21 mouse cellular contexts compared by ENCODE assay signal in genomic region chr13:30398852-30399251, GRCm38 (mm10).
DNase-seq lines count a peak whose midpoint lies in the region; ATAC-seq and TF ChIP-seq lines count a peak whose summit lies in the region.
"Had no signal": no experiment of that assay in that cellular context is flagged by ENCODE, and none has a peak within 500 bp of the region (broad histone marks: within the 10 kb centered on the region; RNA-seq: fewer than 3 reads in every experiment).

No protein-coding gene starts in this region.

- H3K9me3 ChIP-seq in midbrain, postnatal 0 days (ENCODE audit: low read length), result no peaks in the 10 kb centered on the region
- H3K9me3 ChIP-seq: embryonic facial prominence, embryonic 10.5 days; embryonic facial prominence, embryonic 12.5 days; forebrain, embryonic 10.5 days; forebrain, embryonic 12.5 days had no signal

- H3K79me2 ChIP-seq in C2C12 (ENCODE audit: control insufficient read depth, insufficient read depth), result no peaks in the 10 kb centered on the region
- no peaks in the 10 kb centered on the region for H3K79me2 ChIP-seq in myocyte (ENCODE audit: control insufficient read depth, insufficient read depth)

- ATAC-seq in Patski, result peak; percentile 63
- ATAC-seq in midbrain, postnatal 0 days (ENCODE audit: low FRiP score), result no peak
- ATAC-seq: forebrain, embryonic 14.5 days; forebrain, embryonic 16.5 days had no signal

- TF ChIP-seq CTCF in C2C12 (IDR thresholded peaks at IDR 0.05; ENCODE audit: control insufficient read depth, insufficient read depth, insufficient read length) (no peak), Patski (IDR thresholded peaks at IDR 0.05) (peak; percentile 39)
- no peak for TF ChIP-seq CTCF in gastrocnemius, adult 2 months (IDR thresholded peaks at IDR 0.05)
- no peak for TF ChIP-seq CTCF in midbrain, postnatal 0 days (IDR thresholded peaks at IDR 0.05)

- no peak for TF ChIP-seq POLR2A in myocyte (IDR thresholded peaks at IDR 0.05; ENCODE audit: insufficient read length, low read depth)

- DNase-seq in Patski (ENCODE audit: low read depth, low spot score), result peak; percentile 72
- no peak for DNase-seq in gastrocnemius, adult 2 months
- DNase-seq in midbrain, postnatal 0 days (ENCODE audit: low spot score), result no peak
- no peak for DNase-seq in cerebellum, postnatal 10 days
- DNase-seq: adrenal gland, adult 2 months; adrenal gland, postnatal 10 days; adrenal gland, postnatal 25 days; B cell, adult 2 months; cerebellum, adult 11 months; cerebellum, adult 18-20 months; cerebellum, adult 8-10 months; cerebellum, adult 9-11 months; cerebellum, postnatal 25 days had no signal

- in situ Hi-C loops in Patski (cut with MboI; ENCODE audit: low pct_unique_long_range_greater_than_20kb), result no loop called here

- no peaks in the 10 kb centered on the region for H3K4me1 ChIP-seq in midbrain, postnatal 0 days (ENCODE audit: insufficient read depth, low read length)
- H3K4me1 ChIP-seq: forebrain, embryonic 12.5 days had no signal

- H3K36me3 ChIP-seq in C2C12 (ENCODE audit: control insufficient read depth, insufficient read depth) (no peaks in the 10 kb centered on the region), myocyte (ENCODE audit: control insufficient read depth, insufficient read depth) (no peaks in the 10 kb centered on the region)
- H3K36me3 ChIP-seq in midbrain, postnatal 0 days (ENCODE audit: insufficient read depth, low read length), result no peaks in the 10 kb centered on the region
- H3K36me3 ChIP-seq: embryonic facial prominence, embryonic 10.5 days; embryonic facial prominence, embryonic 12.5 days; forebrain, embryonic 10.5 days; forebrain, embryonic 12.5 days had no signal

- H3K27me3 ChIP-seq in C2C12 (ENCODE audit: control insufficient read depth, insufficient read depth, insufficient read length) (no peaks in the 10 kb centered on the region), Patski (no peaks in the 10 kb centered on the region), myocyte (ENCODE audit: control insufficient read depth, insufficient read depth, insufficient read length) (no peaks in the 10 kb centered on the region)
- H3K27me3 ChIP-seq in midbrain, postnatal 0 days (ENCODE audit: insufficient read depth, low read length), result no peaks in the 10 kb centered on the region
- H3K27me3 ChIP-seq: embryonic facial prominence, embryonic 12.5 days; forebrain, embryonic 12.5 days had no signal

- 97% methylated on average over 3 of the region's 3 CpGs for WGBS in midbrain, postnatal 0 days

- no peak overlapping the region for H3K9ac ChIP-seq in midbrain, postnatal 0 days (replicated peaks; ENCODE audit: low read length, poor library complexity, severe bottlenecking)
- H3K9ac ChIP-seq: embryonic facial prominence, embryonic 12.5 days; forebrain, embryonic 12.5 days had no signal

- H3K27ac ChIP-seq in gastrocnemius, adult 2 months, result no peak overlapping the region
- no peak overlapping the region for H3K27ac ChIP-seq in midbrain, postnatal 0 days (ENCODE audit: low read depth, low read length)
- H3K27ac ChIP-seq: embryonic facial prominence, embryonic 10.5 days; embryonic facial prominence, embryonic 12.5 days; forebrain, embryonic 10.5 days; forebrain, embryonic 12.5 days had no signal

- H3K79me3 ChIP-seq in C2C12 (ENCODE audit: low read depth), result no peaks in the 10 kb centered on the region

- intact Hi-C loops in gastrocnemius, adult 2 months (cut with DNase I), result no loop called here

- POLR2A ChIA-PET in Patski (lab: Charles Lee), result no interaction called here

- H3K4me2 ChIP-seq in myocyte (ENCODE audit: low read depth), result peak overlapping the region; percentile 5
- H3K4me2 ChIP-seq in midbrain, postnatal 0 days (ENCODE audit: low read depth, low read length, poor library complexity, severe bottlenecking), result no peak overlapping the region
- H3K4me2 ChIP-seq: embryonic facial prominence, embryonic 12.5 days; forebrain, embryonic 12.5 days had no signal

- CTCF ChIA-PET in Patski (lab: Charles Lee), result no interaction called here

- H3K4me3 ChIP-seq in C2C12 (ENCODE audit: insufficient read depth, poor library complexity, severe bottlenecking) (no peak overlapping the region), myocyte (no peak overlapping the region)
- H3K4me3 ChIP-seq in gastrocnemius, adult 2 months, result no peak overlapping the region
- no peak overlapping the region for H3K4me3 ChIP-seq in midbrain, postnatal 0 days (ENCODE audit: low read depth, low read length)
- H3K4me3 ChIP-seq: embryonic facial prominence, embryonic 10.5 days; embryonic facial prominence, embryonic 12.5 days; forebrain, embryonic 10.5 days; forebrain, embryonic 12.5 days had no signal

- H3ac ChIP-seq in C2C12 (ENCODE audit: control insufficient read depth, insufficient read length, low read depth) (no peak overlapping the region), myocyte (ENCODE audit: control insufficient read depth, insufficient read length) (no peak overlapping the region)

TF ChIP-seq in C2C12, 6 proteins besides CTCF, POLR2A, EP300 and RAD21:
- TF ChIP-seq FOSL1 (IDR thresholded peaks at IDR 0.05; ENCODE audit: insufficient read depth, low read length, poor library complexity, severe bottlenecking) (no peak), MYOD1 (IDR thresholded peaks at IDR 0.05; ENCODE audit: control insufficient read depth, insufficient read length, low read depth) (peak; percentile 26)

TF ChIP-seq in myocyte, 11 proteins besides CTCF, POLR2A, EP300 and RAD21:
- TF ChIP-seq MYOD1 (IDR thresholded peaks at IDR 0.05; ENCODE audit: control insufficient read depth in 1 of 3, insufficient read length in 2 of 3, low read depth in 2 of 3) (no peak), E2F4 (IDR thresholded peaks at IDR 0.05; ENCODE audit: insufficient read depth) (no peak), POLR2AphosphoS2 (IDR thresholded peaks at IDR 0.05; ENCODE audit: insufficient read length, low read depth) (no peak), USF1 (IDR thresholded peaks at IDR 0.05; ENCODE audit: low read depth) (no peak), REST (IDR thresholded peaks at IDR 0.05; ENCODE audit: insufficient read depth, insufficient read length) (no peak), TCF12 (IDR thresholded peaks at IDR 0.05; ENCODE audit: insufficient read depth, poor library complexity, severe bottlenecking) (no peak), MAX (IDR thresholded peaks at IDR 0.05; ENCODE audit: low read depth) (no peak), SRF (IDR thresholded peaks at IDR 0.05; ENCODE audit: control insufficient read depth, insufficient read length, low read depth) (no peak), TCF3 (IDR thresholded peaks at IDR 0.05; ENCODE audit: insufficient read length, low read depth) (no peak), MYOG (IDR thresholded peaks at IDR 0.05; ENCODE audit: control insufficient read depth in 1 of 3, insufficient read depth in 1 of 3, insufficient read length in 2 of 3, low read depth in 2 of 3) (no peak), CEBPB (IDR thresholded peaks at IDR 0.05; ENCODE audit: insufficient read depth, poor library complexity, severe bottlenecking) (no peak)
